Mouse (Mus musculus): Measurements from ENCODE around the gene Wdr66. TPM values are rescaled to one million over a fixed set of nuclear protein-coding genes. Genes with fewer than 3 reads are reported as not detected.

Wdr66 gene
- total RNA-seq, 1 experiment from 2014 or later, result 1.3 TPM

DNA sequence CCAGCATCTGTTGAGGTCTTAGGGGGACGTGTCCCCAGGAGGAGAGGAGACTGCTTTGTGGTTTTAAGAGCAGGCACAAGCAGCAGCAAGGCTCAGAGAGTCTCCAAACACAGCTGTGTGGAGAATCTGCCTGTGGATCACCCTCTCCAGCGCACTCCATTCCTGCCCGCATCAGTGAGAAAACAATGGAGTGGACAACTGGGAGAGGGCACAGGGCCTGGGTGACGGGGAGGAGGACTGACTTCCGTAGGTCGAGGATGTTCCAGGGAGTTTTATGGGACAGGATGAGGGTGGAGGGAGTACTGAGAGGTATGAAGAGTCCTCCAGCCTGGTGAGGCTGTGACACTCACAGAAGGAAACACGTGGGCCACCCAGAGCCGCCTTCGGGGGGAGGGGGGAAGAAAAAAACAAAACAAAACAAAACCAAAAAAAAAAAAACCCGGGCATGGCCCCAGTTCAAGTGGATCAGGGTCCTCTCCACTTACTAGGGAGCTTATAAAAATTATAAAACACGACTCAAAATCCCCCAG is 62.0 kb downstream of the Wdr66 start:
- no peak for DNase-seq

GRCm38 (mm10) chr5:123315219-123315866 is 63.4 kb downstream of the Wdr66 start:
- no peak for DNase-seq

GRCm38 (mm10) chr5:123317992-123318391 is 66.1 kb downstream of the Wdr66 start:
- no peak for DNase-seq

- DNase-seq, result no peak
Measured at GRCm38 (mm10) chr5:123320136-123320535, 68.2 kb downstream of the Wdr66 start.

DNA sequence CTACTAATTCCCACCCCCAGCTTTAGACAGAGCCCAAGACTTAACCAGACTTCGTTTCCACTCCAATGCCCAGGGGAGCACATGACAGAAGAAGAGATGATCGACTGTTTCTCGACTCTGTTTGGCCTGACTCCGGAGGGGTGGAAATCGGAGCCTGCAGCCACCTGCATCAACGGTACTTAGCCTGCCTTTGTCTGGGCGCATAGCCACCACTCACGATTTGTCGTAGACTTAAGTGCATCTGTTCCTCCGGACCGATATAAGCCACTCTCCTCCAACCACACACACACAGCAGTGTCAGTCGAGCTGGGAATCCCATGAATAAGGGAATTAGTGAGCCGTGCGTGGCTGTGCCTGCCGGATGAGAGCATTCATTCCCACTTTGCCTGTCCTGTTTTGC is 72.3 kb downstream of the Wdr66 start:
- DNase-seq, result no peak

DNA sequence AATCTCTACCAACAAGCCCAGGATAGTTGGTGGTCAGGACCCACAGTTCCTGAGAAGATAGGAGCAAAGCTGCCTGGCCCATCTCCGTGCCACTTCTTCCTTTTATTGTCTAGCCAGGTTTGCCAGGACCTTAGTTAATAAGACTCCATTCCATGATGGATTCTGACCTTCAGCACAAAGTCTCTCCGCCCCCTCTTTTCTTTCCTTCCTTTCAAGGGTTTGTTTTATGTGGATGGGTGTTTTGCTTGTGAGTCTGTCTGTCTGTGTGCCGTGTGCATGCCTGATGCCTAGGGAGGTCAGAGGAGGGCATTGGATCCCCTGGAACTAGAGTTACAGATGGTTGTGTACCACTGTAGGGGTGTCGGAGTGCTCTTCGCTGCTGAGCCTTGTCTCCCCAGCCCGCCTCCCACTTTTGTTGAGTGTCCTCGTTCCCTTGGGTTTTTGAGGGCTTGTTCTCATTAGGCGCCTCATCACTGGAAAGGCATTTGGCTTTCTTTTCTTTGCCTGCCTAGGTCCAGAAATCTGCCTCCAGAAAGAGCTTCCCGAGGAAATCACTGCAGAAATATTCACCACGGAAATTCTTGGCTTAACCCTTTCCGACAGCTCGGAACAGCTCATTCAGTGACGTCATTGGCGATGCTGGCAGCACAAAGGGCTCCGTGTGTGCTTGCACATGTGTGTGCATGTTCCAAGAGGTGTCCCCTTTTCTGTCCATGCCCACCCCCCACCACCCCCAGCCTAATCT is 74.3 kb downstream of the Wdr66 start:
- no peak for DNase-seq

DNA sequence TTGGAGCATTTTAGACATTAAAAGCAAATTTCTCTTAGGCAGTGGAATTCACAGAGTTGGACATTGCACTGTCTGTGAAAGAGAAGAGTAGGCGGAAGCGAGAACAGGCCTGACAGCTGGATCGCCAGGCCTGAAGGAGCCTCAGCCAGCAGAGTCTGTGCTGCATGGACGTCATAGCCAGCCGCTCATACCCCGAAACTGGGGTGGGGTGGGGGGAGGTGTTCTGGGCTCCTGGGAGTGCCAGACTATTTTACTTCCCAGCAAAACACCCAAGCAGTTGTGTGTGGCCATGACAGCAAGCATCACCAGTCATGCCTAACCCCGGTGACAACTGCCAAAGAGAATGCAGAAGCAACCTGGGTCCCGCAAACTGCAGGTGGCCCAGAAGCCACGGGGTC is 74.8 kb downstream of the Wdr66 start:
- DNase-seq, result no peak

- no peak for DNase-seq
Measured at GRCm38 (mm10) chr5:123327686-123328085, 75.8 kb downstream of the Wdr66 start.

- no peak for DNase-seq
Measured at GRCm38 (mm10) chr5:123333566-123333965, 81.7 kb downstream of the Wdr66 start.

GRCm38 (mm10) chr5:123336205-123336961 is 84.5 kb downstream of the Wdr66 start:
- no peak for DNase-seq

DNA sequence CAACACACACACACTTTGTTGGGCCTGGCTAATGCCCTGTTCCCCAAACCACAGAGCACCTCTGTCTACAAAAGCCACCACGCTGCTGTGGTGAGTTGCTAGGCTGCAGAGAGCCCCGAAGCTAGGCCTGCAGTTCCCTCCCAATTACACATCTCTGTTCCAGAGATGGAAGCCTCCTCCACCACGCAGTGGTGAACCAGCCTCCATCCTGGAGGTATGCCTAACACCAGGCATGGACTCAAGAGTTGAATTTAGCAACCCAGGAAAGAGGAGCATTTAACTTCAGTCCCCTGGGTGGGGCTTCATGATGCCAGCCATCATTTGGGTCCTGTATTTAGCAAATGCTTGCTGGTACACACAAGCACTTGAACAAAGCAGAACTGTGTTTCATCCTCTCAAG is 86.6 kb downstream of the Wdr66 start:
- DNase-seq, result no peak

DNA sequence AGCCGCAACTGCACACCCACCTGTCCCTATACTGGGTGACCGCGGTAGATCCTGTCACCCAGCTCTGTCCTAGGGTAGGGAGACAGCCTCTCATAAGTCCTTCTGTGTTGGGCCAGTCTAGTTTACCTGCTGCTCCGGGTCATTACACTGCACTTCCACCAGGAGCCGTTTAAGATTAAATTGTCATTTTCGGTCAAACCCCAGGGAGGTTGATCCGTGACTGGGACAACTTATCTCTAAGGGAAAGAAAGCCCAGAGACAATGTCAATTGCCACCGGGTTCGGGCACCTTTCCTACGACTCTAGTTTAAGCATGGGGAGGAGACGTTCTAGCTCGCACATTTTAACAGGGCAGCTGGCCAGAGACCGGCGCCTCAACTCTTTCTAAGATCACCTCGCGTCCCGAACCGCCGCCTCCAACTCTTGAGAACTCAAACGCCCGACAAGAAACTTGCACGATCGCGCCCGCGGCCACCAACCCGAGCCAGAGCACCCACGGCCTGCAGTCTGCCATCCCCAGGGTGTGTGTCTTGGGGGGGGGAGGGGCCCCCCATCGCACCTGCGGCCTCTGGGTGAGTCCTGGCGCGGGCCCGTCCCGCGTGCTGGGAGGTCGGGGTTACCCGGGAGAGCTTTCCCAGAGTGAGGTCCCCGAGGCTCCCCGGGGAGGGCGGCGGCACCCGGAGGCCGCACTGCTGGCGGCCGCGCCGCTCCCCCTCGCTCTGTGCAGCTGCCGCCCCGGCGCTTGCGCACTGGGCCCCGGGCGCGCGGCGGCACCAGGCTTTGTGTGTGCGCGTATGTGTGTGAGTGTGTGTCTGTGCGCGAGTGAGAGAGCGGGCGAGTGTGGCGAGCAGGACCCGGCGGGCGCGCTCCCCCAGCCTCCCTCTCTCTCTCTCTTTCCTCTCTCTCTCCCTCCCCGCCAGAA is 92.1 kb downstream of the Wdr66 start, which contains the start of gene Bcl7a:
TSS of gene Bcl7a (plus strand) at position 128 of the 921 bp plus-strand sequence.
- peak; percentile 90 for DNase-seq

DNA sequence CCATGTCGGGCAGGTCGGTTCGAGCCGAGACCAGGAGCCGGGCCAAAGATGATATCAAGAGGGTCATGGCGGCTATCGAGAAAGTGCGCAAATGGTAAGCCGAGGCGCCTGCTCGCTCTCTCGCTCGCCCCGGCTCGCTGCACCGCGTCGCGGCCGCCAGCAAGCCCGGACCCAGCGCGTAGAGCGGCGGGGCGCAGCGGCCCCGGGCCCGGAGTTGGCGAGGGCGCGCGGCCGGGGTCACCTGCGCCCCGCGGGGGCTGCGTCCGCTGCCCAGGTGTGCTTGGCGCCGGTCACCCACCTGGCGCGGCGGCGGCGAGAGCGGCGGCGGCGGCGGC is 92.7 kb downstream of the Wdr66 start:
- DNase-seq, result no peak

- DNase-seq, result peak; percentile 65
Measured at GRCm38 (mm10) chr5:123344963-123345852, 93.3 kb downstream of the Wdr66 start.

DNA sequence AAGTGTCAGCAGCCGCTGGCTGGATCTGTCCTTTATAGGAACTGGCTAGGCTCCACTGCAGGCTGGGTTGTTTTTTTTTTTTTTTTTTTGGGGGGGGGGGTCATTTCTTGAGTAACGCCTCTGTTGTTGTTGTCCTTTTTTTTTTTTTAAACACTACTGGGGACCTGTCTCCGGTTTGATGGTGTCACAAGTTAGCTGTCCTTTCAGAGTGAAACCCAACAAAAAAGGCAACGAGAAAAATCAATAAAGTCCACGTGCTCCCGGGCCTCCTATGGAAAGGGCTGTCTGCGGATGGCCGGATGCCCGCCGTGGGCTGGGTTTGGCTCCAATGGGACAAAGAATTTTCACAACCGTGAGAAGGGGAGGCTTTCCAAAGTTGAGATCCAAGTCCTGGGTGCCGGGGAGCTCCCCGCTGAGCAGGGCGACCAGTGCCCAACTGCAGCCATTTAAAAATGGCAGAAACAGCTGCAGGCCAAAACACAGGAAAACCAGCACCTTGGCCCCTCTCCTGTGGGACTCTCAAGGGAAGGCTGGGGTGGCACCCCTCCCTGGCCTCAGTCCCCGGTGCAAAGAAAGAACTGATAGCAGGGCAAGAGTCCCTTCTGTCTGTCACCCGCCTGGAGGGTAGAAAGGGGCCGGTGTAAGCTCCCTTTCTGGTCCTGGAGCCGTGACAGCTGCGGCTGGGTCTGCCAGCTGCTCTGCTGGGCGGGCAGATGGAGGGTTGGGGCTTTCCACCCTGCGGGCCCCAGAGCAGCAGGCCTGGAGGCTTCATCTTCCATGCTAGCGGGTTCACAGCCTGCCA is 94.2 kb downstream of the Wdr66 start:
- DNase-seq, result peak; percentile 67

DNA sequence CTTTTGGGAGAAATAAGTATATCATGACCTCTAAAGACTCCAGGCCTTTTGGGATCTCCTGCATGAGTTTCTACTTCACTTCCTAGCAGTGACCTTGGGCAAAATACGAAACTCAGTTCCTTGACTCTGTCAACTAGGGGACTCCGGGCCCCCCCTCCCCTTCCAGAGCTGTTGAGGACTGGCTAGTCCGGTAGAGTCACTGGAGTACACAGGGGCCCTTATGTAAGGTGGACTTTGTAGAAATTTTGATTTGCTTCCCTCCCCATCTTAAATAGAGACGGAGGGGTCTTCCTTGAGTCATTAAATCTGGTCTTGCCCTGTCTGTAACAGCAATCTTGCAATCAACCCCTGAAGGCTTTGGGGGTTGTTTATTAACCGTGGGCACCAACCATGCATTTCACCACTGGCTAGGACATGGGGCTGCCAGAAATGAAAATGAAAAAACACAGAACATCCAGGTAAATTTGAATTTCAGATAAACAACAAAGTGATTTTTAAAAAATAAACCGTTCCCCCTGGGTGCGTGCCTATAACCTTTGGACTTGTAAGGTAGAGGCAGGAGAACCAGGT is 94.9 kb downstream of the Wdr66 start:
- no peak for DNase-seq

DNA sequence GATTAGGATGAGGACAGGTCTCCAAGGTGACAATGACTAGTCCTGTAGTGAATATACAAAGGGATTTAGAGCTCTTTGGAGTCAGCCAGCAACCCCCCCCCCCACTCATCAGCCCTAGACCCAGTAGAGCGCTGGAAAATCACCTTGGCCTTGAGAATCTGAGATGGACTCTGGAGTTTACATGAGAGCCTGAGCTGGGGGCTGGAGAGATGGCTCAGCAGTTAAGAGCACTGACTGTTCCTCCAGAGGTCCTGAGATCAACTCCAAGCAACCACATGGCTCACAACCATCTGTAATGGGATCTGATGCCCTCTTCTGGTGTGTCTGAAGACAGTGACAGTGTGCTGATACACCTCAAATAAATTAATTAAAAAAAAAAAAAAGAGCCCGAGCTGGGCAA is 96.1 kb downstream of the Wdr66 start:
- DNase-seq, result no peak

GRCm38 (mm10) chr5:123350386-123350785 is 98.5 kb downstream of the Wdr66 start:
- DNase-seq, result no peak

GRCm38 (mm10) chr5:123355918-123356317 is 104.0 kb downstream of the Wdr66 start:
- DNase-seq, result no peak

DNA sequence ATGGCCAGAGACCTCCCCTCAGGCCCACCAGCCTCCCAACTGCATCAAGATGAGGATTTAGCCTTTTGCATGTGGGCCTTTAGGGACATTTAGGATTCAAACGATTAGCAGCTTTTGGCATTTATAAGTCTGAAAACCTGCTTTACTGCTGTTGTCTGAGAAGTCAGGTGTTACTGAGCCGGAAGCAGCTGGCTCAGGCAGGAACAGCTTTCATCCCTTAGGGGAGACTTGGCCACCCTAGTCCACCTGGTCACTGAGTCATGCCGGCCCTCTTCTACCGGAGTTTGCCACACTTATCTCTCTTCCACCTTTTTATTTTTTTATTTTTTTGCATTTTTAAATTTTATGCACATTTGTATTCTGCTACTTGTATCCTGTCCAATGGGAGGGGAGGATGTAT is 105.4 kb downstream of the Wdr66 start:
- DNase-seq, result no peak
